Mouse (Mus musculus): Measurements from ENCODE around the gene 4930544D05Rik. TPM values are rescaled to one million over a fixed set of nuclear protein-coding genes. Genes with fewer than 3 reads are reported as not detected.
A peak's percentile ranks its signal among the peaks of the same experiment; 100 is the strongest.

Gene 4930544D05Rik
- polyA plus RNA-seq, 1 experiment: not detected

GRCm38 (mm10) chr11:70619101-70619500 is 3.5 kb downstream of the 4930544D05Rik start, which contains the start of gene Chrne:
Gene Chrne (minus strand): TSS chr11:70619216.
- no peak for DNase-seq
- Histone ChIP-seq H3K4me3 (replicated peaks; ENCODE audit: extremely low read depth, low read depth, low read length) (no peak within 1 kb of the TSS), H3K4me1 (ENCODE audit: control insufficient read depth, insufficient read depth, low read length) (no peaks in the 10 kb centered on the region)
- TF ChIP-seq CTCF (IDR thresholded peaks at IDR 0.05; ENCODE audit: insufficient read depth, low read length): no peak
- no peak for TF ChIP-seq POLR2A (IDR thresholded peaks at IDR 0.05; ENCODE audit: borderline replicate concordance, extremely low read depth, low read depth, low read length)
- WGBS: 21% methylated on average over 1 of the region's 1 CpGs

GRCm38 (mm10) chr11:70621972-70622814 is 6.5 kb downstream of the 4930544D05Rik start:
- no peak overlapping the region for H3K4me3 ChIP-seq (replicated peaks; ENCODE audit: extremely low read depth, low read depth, low read length)
- no peaks in the 10 kb centered on the region for H3K4me1 ChIP-seq (ENCODE audit: control insufficient read depth, insufficient read depth, low read length)
- no peak for TF ChIP-seq POLR2A (IDR thresholded peaks at IDR 0.05; ENCODE audit: borderline replicate concordance, extremely low read depth, low read depth, low read length)
- no peak for TF ChIP-seq CTCF (IDR thresholded peaks at IDR 0.05; ENCODE audit: insufficient read depth, low read length)
- WGBS: 29% methylated on average over 7 of the region's 7 CpGs
- no peak for DNase-seq

- no peak for DNase-seq
- Histone ChIP-seq H3K4me1 (ENCODE audit: control insufficient read depth, insufficient read depth, low read length) (no peaks in the 10 kb centered on the region), H3K4me3 (replicated peaks; ENCODE audit: extremely low read depth, low read depth, low read length) (no peak overlapping the region)
- 68% methylated on average over 10 of the region's 10 CpGs for WGBS
- TF ChIP-seq CTCF (IDR thresholded peaks at IDR 0.05; ENCODE audit: insufficient read depth, low read length): 0 out of 2 replicates have a peak, but pooled peaks have one; percentile 2
- no peak for TF ChIP-seq POLR2A (IDR thresholded peaks at IDR 0.05; ENCODE audit: borderline replicate concordance, extremely low read depth, low read depth, low read length)
These were observed 7.5 kb downstream of the 4930544D05Rik start for GRCm38 (mm10) chr11:70623053-70623742.

GRCm38 (mm10) chr11:70625473-70625872 is 9.8 kb downstream of the 4930544D05Rik start:
- H3K4me1 ChIP-seq (ENCODE audit: control insufficient read depth, insufficient read depth, low read length): no peaks in the 10 kb centered on the region
- TF ChIP-seq CTCF (IDR thresholded peaks at IDR 0.05; ENCODE audit: insufficient read depth, low read length) (peak; percentile 72), POLR2A (IDR thresholded peaks at IDR 0.05; ENCODE audit: borderline replicate concordance, extremely low read depth, low read depth, low read length) (no peak)
- DNase-seq: no peak
- H3K4me3 ChIP-seq (replicated peaks; ENCODE audit: extremely low read depth, low read depth, low read length): no peak overlapping the region
- WGBS: 35% methylated on average over 4 of the region's 4 CpGs

GRCm38 (mm10) chr11:70626877-70627276 is 11.2 kb downstream of the 4930544D05Rik start:
- DNase-seq: no peak
- WGBS: 64% methylated on average over 4 of the region's 4 CpGs
- TF ChIP-seq POLR2A (IDR thresholded peaks at IDR 0.05; ENCODE audit: borderline replicate concordance, extremely low read depth, low read depth, low read length) (no peak), CTCF (IDR thresholded peaks at IDR 0.05; ENCODE audit: insufficient read depth, low read length) (no peak)

GRCm38 (mm10) chr11:70628431-70628830 is 12.8 kb downstream of the 4930544D05Rik start:
- TF ChIP-seq POLR2A (IDR thresholded peaks at IDR 0.05; ENCODE audit: borderline replicate concordance, extremely low read depth, low read depth, low read length): no peak
- no peak for TF ChIP-seq CTCF (IDR thresholded peaks at IDR 0.05; ENCODE audit: insufficient read depth, low read length)
- 49% methylated on average over 2 of the region's 2 CpGs for WGBS
- no peak overlapping the region for H3K4me3 ChIP-seq (replicated peaks; ENCODE audit: extremely low read depth, low read depth, low read length)
- DNase-seq: no peak
- no peaks in the 10 kb centered on the region for H3K4me1 ChIP-seq (ENCODE audit: control insufficient read depth, insufficient read depth, low read length)

More at GRCm38 (mm10) chr11:70626877-70627276, 11.2 kb downstream of the 4930544D05Rik start:
- Histone ChIP-seq H3K4me1 (ENCODE audit: control insufficient read depth, insufficient read depth, low read length) (no peaks in the 10 kb centered on the region), H3K4me3 (replicated peaks; ENCODE audit: extremely low read depth, low read depth, low read length) (no peak overlapping the region)

GRCm38 (mm10) chr11:70629557-70629956 is 13.9 kb downstream of the 4930544D05Rik start:
- DNase-seq: no peak
- no peaks in the 10 kb centered on the region for H3K4me1 ChIP-seq (ENCODE audit: control insufficient read depth, insufficient read depth, low read length)
- no peak overlapping the region for H3K4me3 ChIP-seq (replicated peaks; ENCODE audit: extremely low read depth, low read depth, low read length)
- TF ChIP-seq POLR2A (IDR thresholded peaks at IDR 0.05; ENCODE audit: borderline replicate concordance, extremely low read depth, low read depth, low read length): no peak
- 0 out of 2 replicates have a peak, but pooled peaks have one; percentile 1 for TF ChIP-seq CTCF (IDR thresholded peaks at IDR 0.05; ENCODE audit: insufficient read depth, low read length)
- WGBS: 47% methylated on average over 5 of the region's 5 CpGs

- WGBS: 73% methylated on average over 7 of the region's 7 CpGs
- Histone ChIP-seq H3K4me1 (ENCODE audit: control insufficient read depth, insufficient read depth, low read length) (no peaks in the 10 kb centered on the region), H3K4me3 (replicated peaks; ENCODE audit: extremely low read depth, low read depth, low read length) (no peak overlapping the region)
- no peak for DNase-seq
- no peak for TF ChIP-seq CTCF (IDR thresholded peaks at IDR 0.05; ENCODE audit: insufficient read depth, low read length)
These were observed 14.5 kb downstream of the 4930544D05Rik start for GRCm38 (mm10) chr11:70630129-70630528.

- H3K4me1 ChIP-seq (ENCODE audit: control insufficient read depth, insufficient read depth, low read length): no peaks in the 10 kb centered on the region
- WGBS: 81% methylated on average over 4 of the region's 4 CpGs
- DNase-seq: no peak
- no peak overlapping the region for H3K4me3 ChIP-seq (replicated peaks; ENCODE audit: extremely low read depth, low read depth, low read length)
- no peak for TF ChIP-seq POLR2A (IDR thresholded peaks at IDR 0.05; ENCODE audit: borderline replicate concordance, extremely low read depth, low read depth, low read length)
- no peak for TF ChIP-seq CTCF (IDR thresholded peaks at IDR 0.05; ENCODE audit: insufficient read depth, low read length)
These were observed 20.0 kb downstream of the 4930544D05Rik start for GRCm38 (mm10) chr11:70635601-70636000.

Data from lung, adult 2 months (tissue).